Mouse (Mus musculus) G1E (cell line): ENCODE results near the gene Hp1bp3. TPM values are rescaled to one million over a fixed set of nuclear protein-coding genes. Genes with fewer than 3 reads are reported as not detected.

Source experiments
- ATAC-seq: 2 replicates; pipeline ENCODE4 v1.8.0; 2016; ENCODE audit warnings: mild to moderate bottlenecking; ENCODE audit not compliant: insufficient number of reproducible peaks, poor library complexity, low FRiP score, severe bottlenecking; ENCODE audit errors: extremely low read depth
- DNase-seq: peaks from one replicate; pipeline ENCODE4 v3.0.0; 2012; ENCODE audit warnings: low spot score
- H3K27me3 ChIP-seq: 2 replicates; pipeline ENCODE4 v1.6.1; 2012; ENCODE audit warnings: mild to moderate bottlenecking, low read length, inconsistent platforms; ENCODE audit not compliant: insufficient read depth
- H3K36me3 ChIP-seq: replicated peaks from 2 replicates; pipeline ENCODE3; 2012; ENCODE audit warnings: mild to moderate bottlenecking, inconsistent platforms
- H3K4me1 ChIP-seq: 2 replicates; pipeline ENCODE4 v1.6.1; 2012; ENCODE audit warnings: low read depth, low read length, inconsistent platforms, mixed read lengths; ENCODE audit not compliant: insufficient read depth
- H3K4me3 ChIP-seq: 2 replicates; pipeline ENCODE4 v1.5.1; 2012; ENCODE audit warnings: low read depth, mild to moderate bottlenecking, inconsistent platforms, low read length, moderate library complexity, mixed read lengths
- H3K9me3 ChIP-seq: replicated peaks from 2 replicates; pipeline ENCODE4 v1.6.1; 2012; ENCODE audit warnings: inconsistent platforms
- CTCF ChIP-seq: IDR thresholded peaks from 2 replicates; pipeline ENCODE4 v1.5.1; 2012; ENCODE audit warnings: low read depth, low read length, inconsistent platforms, mixed read lengths
- GATA1 ChIP-seq: IDR thresholded peaks from 2 replicates; pipeline ENCODE4 v1.6.1; 2012; ENCODE audit warnings: borderline replicate concordance, low read length, inconsistent platforms, mixed read lengths
- GATA2 ChIP-seq: IDR thresholded peaks from 2 replicates; pipeline ENCODE4 v1.6.1; 2012; ENCODE audit warnings: low read depth, low read length, inconsistent platforms, borderline replicate concordance
- POLR2AphosphoS5 ChIP-seq: IDR thresholded peaks from 2 replicates; pipeline ENCODE4 v1.6.1; 2012; ENCODE audit warnings: low read depth, low read length, inconsistent platforms; ENCODE audit not compliant: insufficient replicate concordance
- TAL1 ChIP-seq: conservative IDR thresholded peaks from 2 replicates; pipeline ENCODE4 v1.6.1; 2012; ENCODE audit warnings: low read depth, low read length, inconsistent platforms, mixed read lengths
- polyA plus RNA-seq: library from polyadenylated mRNA; stranded (reverse); fragments of >175 nt; gene quantifications from 2 replicates; pipeline ENCODE4 v1.2.3, GENCODE M21; 2012
- total RNA-seq, 2 experiments: library from RNA; stranded (forward) in 1 of 2; stranded (reverse) in 1 of 2; fragments of 200-1000 nt in 1 of 2; fragments of >200 nt in 1 of 2; fragmentation: Nextera tagmentation in 1 of 2; gene quantifications; 2 replicates each; pipeline ENCODE4 v1.2.3; 2014 to 2017

The Hp1bp3 gene
- total and polyA plus RNA-seq, 3 experiments, result 41.6 to 216 (median 127) TPM

DNA sequence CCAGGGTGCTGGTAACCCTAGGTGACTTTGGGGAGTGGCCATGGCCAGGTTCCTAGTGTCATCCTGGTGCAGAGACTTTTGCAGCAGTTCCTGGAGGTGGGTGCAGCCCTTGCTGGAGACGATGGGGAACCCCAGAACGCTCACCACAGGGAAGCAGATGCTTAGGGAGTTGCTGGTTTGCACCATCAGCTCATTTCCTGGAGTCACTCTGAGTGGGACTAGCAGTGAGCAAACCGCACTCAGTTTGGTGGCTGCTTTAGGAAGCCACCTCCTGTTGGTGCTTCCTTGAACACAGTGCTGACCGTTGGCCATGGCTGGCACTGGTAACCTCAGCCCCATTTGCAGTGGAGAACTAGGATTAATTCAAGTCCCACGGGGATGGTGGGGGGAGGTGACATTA, 43.4 kb downstream of the Hp1bp3 start:
- TF ChIP-seq TAL1, result no peak
- no peak for TF ChIP-seq GATA1
- no peak for TF ChIP-seq GATA2
- no peak for TF ChIP-seq POLR2AphosphoS5
- no peak for TF ChIP-seq CTCF
- Histone ChIP-seq H3K27me3 (peaks cover 20% of the 10 kb centered on the region), H3K36me3 (peaks cover 49% of the 10 kb centered on the region), H3K9me3 (no peaks in the 10 kb centered on the region), H3K4me3 (no peak overlapping the region), H3K4me1 (peaks cover 31% of the 10 kb centered on the region)
- ATAC-seq, result no peak
- no peak for DNase-seq

DNA sequence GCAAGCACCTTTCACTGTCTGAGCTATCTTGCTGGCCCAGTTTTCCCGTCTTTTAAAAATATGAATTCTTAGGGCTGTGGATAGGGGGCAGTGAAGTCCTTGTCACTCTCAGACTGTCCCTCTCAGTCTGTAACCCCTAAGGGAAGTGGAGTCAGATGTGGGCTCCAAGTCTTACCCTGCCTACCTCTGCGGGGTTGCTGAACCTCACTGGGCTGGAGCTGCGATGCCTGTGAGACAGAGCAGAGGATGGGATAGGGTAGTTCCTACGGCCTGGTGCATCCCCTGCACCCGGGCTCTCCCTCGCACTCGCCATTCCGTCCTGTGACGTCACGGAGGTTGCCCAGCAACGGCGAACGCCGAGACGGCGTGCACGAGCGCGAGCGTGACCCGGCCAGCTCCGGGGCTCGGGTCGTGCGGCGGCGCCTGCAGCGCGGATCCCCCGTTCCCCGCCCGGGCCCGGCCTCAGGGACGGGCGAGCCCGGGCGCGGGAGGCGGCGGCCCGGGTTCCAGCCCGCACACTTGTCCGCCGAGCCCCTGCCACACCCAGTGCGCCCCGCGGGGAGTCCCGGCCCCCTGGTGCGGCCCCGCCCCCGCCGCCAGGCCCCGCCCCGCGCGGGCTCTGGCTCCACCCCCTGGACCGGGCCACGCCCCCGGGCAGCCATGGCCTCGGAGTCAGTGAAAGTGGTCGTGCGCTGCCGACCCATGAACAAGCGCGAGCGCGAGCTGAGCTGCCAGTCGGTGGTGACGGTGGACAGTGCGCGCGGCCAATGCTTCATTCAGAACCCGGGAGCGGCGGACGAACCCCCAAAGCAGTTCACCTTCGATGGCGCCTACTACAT, 46.0 kb downstream of the Hp1bp3 start:
- H3K36me3 ChIP-seq, result peaks cover 25% of the 10 kb centered on the region
- peaks cover 30% of the 10 kb centered on the region for H3K4me1 ChIP-seq
- peak; percentile 89 for DNase-seq
- H3K27me3 ChIP-seq, result peaks cover 33% of the 10 kb centered on the region
- H3K9me3 ChIP-seq, result no peaks in the 10 kb centered on the region
- peak overlapping the region; percentile 77 for H3K4me3 ChIP-seq
- ATAC-seq, result peak; percentile 64
- TF ChIP-seq TAL1, result no peak
- no peak for TF ChIP-seq GATA2
- TF ChIP-seq POLR2AphosphoS5, result no peak
- no peak for TF ChIP-seq GATA1
- no peak for TF ChIP-seq CTCF

GRCm38 (mm10) chr4:138267869-138268268, 51.8 kb downstream of the Hp1bp3 start:
- Histone ChIP-seq H3K4me1 (peaks cover 12% of the 10 kb centered on the region), H3K4me3 (no peak overlapping the region), H3K27me3 (peaks cover 62% of the 10 kb centered on the region), H3K9me3 (no peaks in the 10 kb centered on the region; the same call in 1 of the 2 replicates), H3K36me3 (no peaks in the 10 kb centered on the region)
- DNase-seq (no peak), ATAC-seq (no peak)
- TF ChIP-seq CTCF, result no peak
- TF ChIP-seq POLR2AphosphoS5, result no peak

DNA sequence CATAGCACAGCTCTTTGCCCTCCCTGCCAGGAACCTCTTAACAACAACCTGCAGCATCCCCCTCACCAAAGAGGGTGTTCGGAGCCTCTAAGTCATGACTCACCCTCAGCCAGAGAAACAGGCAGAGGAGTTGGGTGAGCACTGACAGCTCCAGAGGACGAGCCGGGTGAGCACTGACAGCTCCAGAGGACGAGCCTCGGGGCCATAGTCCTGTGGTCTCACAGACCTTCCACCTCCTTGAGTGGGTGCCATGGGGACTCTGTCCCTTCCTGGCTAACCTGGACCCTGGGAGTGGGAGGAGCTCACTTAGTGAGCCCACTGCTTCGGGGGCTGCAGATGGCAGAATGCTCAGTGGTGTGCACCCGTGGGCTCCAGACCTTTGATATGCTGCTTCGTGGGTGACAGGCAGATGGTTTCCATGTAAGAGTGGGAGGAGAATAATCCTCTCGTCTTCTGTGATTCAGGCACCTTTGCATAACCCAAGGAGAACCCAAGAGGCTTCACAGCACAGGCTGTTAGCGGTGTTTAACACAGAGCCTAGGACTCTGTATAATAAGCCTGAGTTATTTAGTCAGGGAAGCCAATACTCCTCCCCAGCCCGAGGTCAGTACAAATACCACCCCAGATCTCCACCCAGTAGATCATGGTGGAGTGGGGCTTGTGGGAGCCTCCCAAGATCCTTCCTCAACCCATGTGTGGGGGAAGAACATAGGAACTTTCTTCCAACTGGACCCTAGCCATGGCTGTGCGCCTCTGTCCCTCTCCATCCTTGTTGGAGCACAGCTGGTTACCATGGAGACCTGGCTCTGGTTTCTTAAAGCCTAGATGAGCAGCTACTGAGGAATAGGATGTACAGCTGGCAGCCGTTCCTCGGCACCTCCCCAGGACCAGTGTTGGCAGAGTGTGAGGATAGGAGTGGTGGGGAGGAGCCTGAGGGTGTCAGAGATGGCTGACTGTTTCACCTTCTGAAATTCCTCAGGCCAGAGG, 56.2 kb downstream of the Hp1bp3 start:
- ATAC-seq (no peak), DNase-seq (no peak)
- Histone ChIP-seq H3K4me1 (no peaks in the 10 kb centered on the region), H3K36me3 (no peaks in the 10 kb centered on the region), H3K27me3 (peaks cover 39% of the 10 kb centered on the region), H3K9me3 (no peaks in the 10 kb centered on the region; the same call in 1 of the 2 replicates), H3K4me3 (no peak overlapping the region)
- TF ChIP-seq CTCF (no peak), POLR2AphosphoS5 (no peak), GATA1 (no peak), GATA2 (no peak), TAL1 (no peak)

GRCm38 (mm10) chr4:138278346-138278745, 62.2 kb downstream of the Hp1bp3 start:
- Histone ChIP-seq H3K9me3 (no peaks in the 10 kb centered on the region), H3K27me3 (peaks cover 22% of the 10 kb centered on the region; the same call in 1 of the 2 replicates), H3K36me3 (no peaks in the 10 kb centered on the region), H3K4me3 (no peak overlapping the region), H3K4me1 (peaks cover 3% of the 10 kb centered on the region)
- ATAC-seq, result no peak
- no peak for DNase-seq
- TF ChIP-seq CTCF (no peak), POLR2AphosphoS5 (no peak), TAL1 (no peak), GATA1 (no peak), GATA2 (no peak)

- peak; percentile 82 for DNase-seq
- TF ChIP-seq CTCF (peak; percentile 99), GATA2 (no peak), GATA1 (no peak), TAL1 (no peak), POLR2AphosphoS5 (no peak)
- ATAC-seq, result peak; percentile 80
- Histone ChIP-seq H3K4me3 (no peak overlapping the region), H3K36me3 (no peaks in the 10 kb centered on the region), H3K27me3 (peaks cover 32% of the 10 kb centered on the region; the same call in 1 of the 2 replicates), H3K9me3 (no peaks in the 10 kb centered on the region), H3K4me1 (peaks cover 3% of the 10 kb centered on the region)
Observed at GRCm38 (mm10) chr4:138282834-138283233, 66.7 kb downstream of the Hp1bp3 start.
